Mouse (Mus musculus) heart, adult 2 months (tissue): ENCODE results near the gene Trak1.

Source experiments
- CTCF ChIP-seq: fragments of 200-600 bp; IDR thresholded peaks from 2 replicates; pipeline ENCODE4 v1.8.1; 2022; ENCODE audit warnings: antibody characterized with exemption, mild to moderate bottlenecking, moderate library complexity
- POLR2A ChIP-seq: fragments of 200-500 bp; IDR thresholded peaks from 2 replicates; pipeline ENCODE4 v1.6.1; 2011; ENCODE audit warnings: mild to moderate bottlenecking, low read depth, low read length, control low read depth; ENCODE audit not compliant: insufficient read depth

- no peak for TF ChIP-seq POLR2A
- no peak for TF ChIP-seq CTCF
Measured at GRCm38 (mm10) chr9:121405792-121406191, 108.5 kb downstream of the Trak1 start.
